Mouse (Mus musculus) stomach, adult 2 months (tissue): Measurements from ENCODE around the gene Fam78b. TPM values are rescaled to one million over a fixed set of nuclear protein-coding genes. Genes with fewer than 3 reads are reported as not detected.

ENCODE experiments used
- polyA plus RNA-seq: library from polyadenylated mRNA; depleted of rRNA; stranded (reverse); fragments of >200 nt; gene quantifications from 2 replicates; pipeline ENCODE4 v1.2.3, GENCODE M21; 2012; rRNA removed

The Fam78b gene
- polyA plus RNA-seq: 0.29 and 0.33 TPM in 2 replicates

GRCm38 (mm10) chr1:167001174-167001843, at the start of gene Fam78b:
TSS of gene Fam78b (plus strand) at chr1:167001417.

